Mouse (Mus musculus): ENCODE data around the gene Mpp3. TPM values are rescaled to one million over a fixed set of nuclear protein-coding genes. Genes with fewer than 3 reads are reported as not detected.

The Mpp3 gene
- polyA plus RNA-seq, 1 experiment = 0.90 TPM

DNA sequence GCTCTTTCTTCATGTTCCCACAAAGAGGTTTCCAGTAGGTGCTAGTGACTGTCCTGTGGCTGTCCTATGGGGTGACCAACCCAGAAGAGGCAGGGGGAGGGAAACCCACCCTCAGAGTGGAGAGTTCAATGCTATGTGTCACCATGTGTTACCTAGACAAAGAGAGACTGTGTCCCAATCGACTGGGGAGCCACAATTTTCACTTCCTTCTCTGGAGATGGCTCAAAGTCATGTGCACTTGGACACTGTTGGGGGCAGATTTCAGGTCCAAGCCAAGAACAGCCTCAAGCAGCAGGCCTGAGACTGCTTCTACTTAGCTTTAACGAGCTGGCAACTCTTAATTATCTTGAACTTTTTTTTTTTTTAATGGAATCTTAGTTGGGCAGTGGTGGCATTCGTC, 56.2 kb downstream of the Mpp3 start:
- Histone ChIP-seq H3K36me3 (ENCODE audit: control insufficient read depth, insufficient read depth, low read length) (peaks cover 4% of the 10 kb centered on the region; the same call in 1 of the 2 replicates), H3K27me3 (ENCODE audit: control insufficient read depth, insufficient read depth, low read length) (no peaks in the 10 kb centered on the region), H3K4me3 (ENCODE audit: low read depth, low read length) (no peak overlapping the region), H3K4me1 (ENCODE audit: control insufficient read depth, insufficient read depth, insufficient read length, low read length) (no peaks in the 10 kb centered on the region), H3K27ac (ENCODE audit: insufficient read depth, low read depth, low read length) (no peak overlapping the region)
- no peak for TF ChIP-seq POLR2A (IDR thresholded peaks at IDR 0.05; ENCODE audit: low read depth, low read length)
- WGBS = 60% methylated on average over 3 of the region's 3 CpGs

DNA sequence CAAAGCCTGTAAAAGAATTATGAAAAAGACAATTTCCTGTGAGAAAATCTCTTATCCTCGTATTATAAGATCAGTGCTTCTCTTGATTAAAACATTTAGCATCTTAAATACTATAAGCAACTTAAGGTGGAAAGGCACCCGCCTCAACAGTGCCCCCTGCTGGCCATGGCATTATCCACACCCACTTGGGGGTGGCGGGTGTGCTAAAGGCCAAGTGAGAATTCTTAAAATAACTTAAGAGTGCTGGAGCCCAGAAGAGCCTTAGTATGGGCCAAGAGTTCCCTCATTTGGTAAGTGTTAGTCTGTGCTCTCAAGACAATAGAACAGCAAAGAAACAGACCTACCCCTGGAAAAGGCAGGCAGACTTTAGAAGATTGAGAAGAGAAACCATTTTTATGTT, 56.9 kb downstream of the Mpp3 start:
- Histone ChIP-seq H3K36me3 (ENCODE audit: control insufficient read depth, insufficient read depth, low read length) (peaks cover 4% of the 10 kb centered on the region; the same call in 1 of the 2 replicates), H3K27ac (ENCODE audit: insufficient read depth, low read depth, low read length) (no peak overlapping the region), H3K4me1 (ENCODE audit: control insufficient read depth, insufficient read depth, insufficient read length, low read length) (no peaks in the 10 kb centered on the region), H3K27me3 (ENCODE audit: control insufficient read depth, insufficient read depth, low read length) (peaks cover 5% of the 10 kb centered on the region; the same call in 1 of the 2 replicates), H3K4me3 (ENCODE audit: low read depth, low read length) (no peak overlapping the region)
- WGBS = 27% methylated on average over 3 of the region's 3 CpGs
- TF ChIP-seq CTCF (IDR thresholded peaks at IDR 0.05; ENCODE audit: extremely low read depth, insufficient read length, insufficient replicate concordance, low read depth, low read length) (peak; percentile 83; the same call in 1 of the 2 replicates), POLR2A (IDR thresholded peaks at IDR 0.05; ENCODE audit: low read depth, low read length) (no peak)

DNA sequence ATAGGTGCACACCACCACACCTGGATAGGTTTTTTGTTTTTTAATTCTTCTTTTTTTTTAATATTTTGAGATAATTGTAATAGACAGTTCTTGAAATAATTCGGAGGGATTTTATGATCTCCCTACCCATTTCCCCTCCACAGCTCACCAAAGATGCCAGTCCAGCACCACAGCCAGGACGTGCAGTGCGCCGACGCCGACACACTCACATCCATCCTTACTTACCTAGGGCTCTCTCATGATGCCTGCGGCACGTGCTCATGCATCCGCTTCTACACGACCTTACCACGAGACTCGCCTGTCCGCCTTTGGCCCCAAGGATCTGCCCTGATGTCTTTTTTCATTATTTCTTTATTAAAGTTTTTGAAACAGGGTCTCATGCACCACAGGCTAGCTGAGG, 58.4 kb downstream of the Mpp3 start:
- H3K27me3 ChIP-seq (ENCODE audit: control insufficient read depth, insufficient read depth, low read length) = peaks cover 13% of the 10 kb centered on the region
- 79% methylated on average over 13 of the region's 13 CpGs for WGBS
- peaks cover 4% of the 10 kb centered on the region; the same call in 1 of the 2 replicates for H3K36me3 ChIP-seq (ENCODE audit: control insufficient read depth, insufficient read depth, low read length)
- no peak overlapping the region for H3K27ac ChIP-seq (ENCODE audit: insufficient read depth, low read depth, low read length)
- TF ChIP-seq CTCF (IDR thresholded peaks at IDR 0.05; ENCODE audit: extremely low read depth, insufficient read length, insufficient replicate concordance, low read depth, low read length) (no peak), POLR2A (IDR thresholded peaks at IDR 0.05; ENCODE audit: low read depth, low read length) (no peak)
- no peaks in the 10 kb centered on the region for H3K4me1 ChIP-seq (ENCODE audit: control insufficient read depth, insufficient read depth, insufficient read length, low read length)
- H3K4me3 ChIP-seq (ENCODE audit: low read depth, low read length) = no peak overlapping the region

DNA sequence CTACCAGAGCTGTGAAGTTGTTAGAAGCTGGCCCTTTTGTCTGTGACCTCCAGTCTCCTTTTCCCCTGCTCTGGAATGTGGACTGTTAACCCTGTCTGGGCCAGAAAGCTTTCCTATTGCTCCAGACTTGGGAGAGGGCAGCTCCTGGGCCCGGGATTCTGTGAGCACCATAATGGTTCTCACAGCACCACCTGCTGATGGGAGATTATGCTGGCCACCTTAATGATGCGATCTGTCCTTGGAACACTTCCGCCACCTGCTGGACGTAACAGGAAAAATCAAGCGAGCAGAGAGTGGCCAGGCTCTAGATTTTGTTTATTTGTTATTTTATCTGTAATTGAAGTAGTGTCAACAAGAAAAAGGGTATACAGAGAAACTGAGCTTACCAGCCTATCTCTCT, 59.5 kb downstream of the Mpp3 start:
- Histone ChIP-seq H3K27me3 (ENCODE audit: control insufficient read depth, insufficient read depth, low read length) (peaks cover 23% of the 10 kb centered on the region), H3K4me3 (ENCODE audit: low read depth, low read length) (no peak overlapping the region), H3K27ac (ENCODE audit: insufficient read depth, low read depth, low read length) (no peak overlapping the region), H3K4me1 (ENCODE audit: control insufficient read depth, insufficient read depth, insufficient read length, low read length) (0 out of 2 replicates have a peak, but pooled peaks cover 3% of the 10 kb centered on the region), H3K36me3 (ENCODE audit: control insufficient read depth, insufficient read depth, low read length) (no peaks in the 10 kb centered on the region)
- TF ChIP-seq POLR2A (IDR thresholded peaks at IDR 0.05; ENCODE audit: low read depth, low read length) (no peak), CTCF (IDR thresholded peaks at IDR 0.05; ENCODE audit: extremely low read depth, insufficient read length, insufficient replicate concordance, low read depth, low read length) (peak; percentile 97)
- WGBS = 0% methylated on average over 5 of the region's 5 CpGs

DNA sequence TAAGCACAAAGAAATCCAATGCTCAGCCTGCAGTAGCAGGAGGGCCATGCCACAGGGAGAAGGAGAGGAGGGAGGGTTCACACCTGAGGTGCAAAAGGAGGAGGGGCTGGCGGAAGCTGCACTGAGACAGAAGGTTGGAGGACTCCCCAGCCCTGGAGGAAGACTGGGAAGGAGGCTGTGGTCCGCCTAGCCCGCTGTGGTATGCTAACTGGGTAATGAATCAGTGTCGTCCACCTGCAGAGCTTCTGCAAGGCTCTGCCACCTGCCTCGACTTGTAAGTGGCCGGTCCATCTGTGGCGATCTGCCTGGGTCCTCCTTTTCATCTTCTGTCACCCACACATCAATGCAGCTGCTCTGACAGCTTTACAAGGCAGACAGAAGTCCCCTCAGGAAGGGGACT, 60.0 kb downstream of the Mpp3 start:
- Histone ChIP-seq H3K4me1 (ENCODE audit: control insufficient read depth, insufficient read depth, insufficient read length, low read length) (0 out of 2 replicates have a peak, but pooled peaks cover 3% of the 10 kb centered on the region), H3K36me3 (ENCODE audit: control insufficient read depth, insufficient read depth, low read length) (no peaks in the 10 kb centered on the region)

DNA sequence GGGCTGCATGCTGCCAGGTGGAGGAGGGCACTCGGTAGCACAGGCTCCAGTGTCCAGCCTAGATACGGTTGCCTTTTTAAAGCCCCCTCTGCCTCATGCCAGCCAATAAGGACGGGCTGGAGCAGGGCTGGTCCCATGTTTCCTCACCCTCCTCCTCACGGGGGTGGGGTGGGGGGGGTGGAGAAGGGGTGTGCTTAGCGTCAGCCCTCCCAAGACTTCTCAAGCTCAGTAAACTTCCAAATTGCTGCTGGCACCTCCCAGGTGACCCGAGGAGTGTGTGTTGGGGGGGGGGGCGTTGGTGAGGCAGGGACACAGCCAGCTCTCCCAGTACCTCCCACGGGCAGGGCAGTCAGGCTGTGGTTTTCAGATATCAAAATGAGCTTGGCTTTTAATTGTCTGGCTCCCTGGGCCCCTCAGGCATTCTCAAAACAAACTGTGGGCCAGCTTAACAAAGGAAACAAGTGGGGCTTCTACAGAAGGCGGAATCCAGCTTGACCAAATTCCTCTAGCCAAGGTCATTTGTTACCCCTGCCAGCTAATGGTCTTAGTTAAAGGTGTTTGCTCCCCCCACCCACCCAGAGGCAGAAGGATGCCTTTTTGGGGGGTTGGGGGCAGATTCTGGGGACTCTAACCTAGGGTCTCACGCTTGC, 61.2 kb downstream of the Mpp3 start, which contains the start of gene Sost:
TSS of gene Sost (minus strand) at position 51 of the 650 bp plus-strand sequence.
- TF ChIP-seq CTCF (IDR thresholded peaks at IDR 0.05; ENCODE audit: extremely low read depth, insufficient read length, insufficient replicate concordance, low read depth, low read length) = no peak
- TF ChIP-seq POLR2A (IDR thresholded peaks at IDR 0.05; ENCODE audit: low read depth, low read length) = no peak
- H3K27me3 ChIP-seq (ENCODE audit: control insufficient read depth, insufficient read depth, low read length) = peaks cover 38% of the 10 kb centered on the region
- WGBS = 41% methylated on average over 10 of the region's 10 CpGs
- 0 out of 2 replicates have a peak, but pooled peaks cover 3% of the 10 kb centered on the region for H3K4me1 ChIP-seq (ENCODE audit: control insufficient read depth, insufficient read depth, insufficient read length, low read length)
- H3K27ac ChIP-seq (ENCODE audit: insufficient read depth, low read depth, low read length) = no peak within 1 kb of the TSS
- no peaks in the 10 kb centered on the region for H3K36me3 ChIP-seq (ENCODE audit: control insufficient read depth, insufficient read depth, low read length)
- H3K4me3 ChIP-seq (ENCODE audit: low read depth, low read length) = no peak within 1 kb of the TSS

More for the DNA sequence above, 60.0 kb downstream of the Mpp3 start:
- 61% methylated on average over 7 of the region's 7 CpGs for WGBS
- no peak overlapping the region for H3K4me3 ChIP-seq (ENCODE audit: low read depth, low read length)
- no peak overlapping the region for H3K27ac ChIP-seq (ENCODE audit: insufficient read depth, low read depth, low read length)
- TF ChIP-seq CTCF (IDR thresholded peaks at IDR 0.05; ENCODE audit: extremely low read depth, insufficient read length, insufficient replicate concordance, low read depth, low read length) (no peak), POLR2A (IDR thresholded peaks at IDR 0.05; ENCODE audit: low read depth, low read length) (no peak)
- peaks cover 28% of the 10 kb centered on the region for H3K27me3 ChIP-seq (ENCODE audit: control insufficient read depth, insufficient read depth, low read length)

DNA sequence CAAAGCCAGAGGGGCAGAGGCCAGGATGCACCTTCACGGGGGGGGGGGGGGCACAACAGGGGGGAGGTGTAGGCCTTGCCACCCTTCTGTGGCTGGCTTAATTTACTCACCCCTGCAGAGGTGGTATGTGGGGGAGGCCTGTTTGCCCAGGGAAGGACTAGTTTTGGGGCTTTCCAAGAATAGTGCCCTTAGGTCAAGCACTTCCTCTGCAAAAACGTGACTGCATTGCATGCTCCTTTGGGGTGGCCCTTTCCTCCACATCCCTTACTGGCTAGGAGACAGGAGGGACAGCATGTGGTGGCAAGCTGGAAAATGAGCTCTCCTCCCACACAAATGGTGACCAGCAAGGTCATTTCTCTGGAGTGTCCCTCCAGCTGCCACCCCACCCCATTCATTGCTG, 62.7 kb downstream of the Mpp3 start:
- Histone ChIP-seq H3K36me3 (ENCODE audit: control insufficient read depth, insufficient read depth, low read length) (no peaks in the 10 kb centered on the region), H3K4me3 (ENCODE audit: low read depth, low read length) (no peak overlapping the region), H3K4me1 (ENCODE audit: control insufficient read depth, insufficient read depth, insufficient read length, low read length) (0 out of 2 replicates have a peak, but pooled peaks cover 3% of the 10 kb centered on the region), H3K27me3 (ENCODE audit: control insufficient read depth, insufficient read depth, low read length) (peaks cover 39% of the 10 kb centered on the region), H3K27ac (ENCODE audit: insufficient read depth, low read depth, low read length) (no peak overlapping the region)
- WGBS = 9% methylated on average over 2 of the region's 2 CpGs
- no peak for TF ChIP-seq POLR2A (IDR thresholded peaks at IDR 0.05; ENCODE audit: low read depth, low read length)
